Mouse (Mus musculus) forebrain, embryonic 14.5 days (tissue): ENCODE measurements around the gene Lztr1. TPM values are rescaled to one million over a fixed set of nuclear protein-coding genes. Genes with fewer than 3 reads are reported as not detected.
A peak's percentile ranks its signal among the peaks of the same experiment; 100 is the strongest.

Source experiments
- ATAC-seq: fragments of 200-750 bp; cut with Nextera tagmentation; 2 replicates; pipeline ENCODE4 v1.8.0; 2017; ENCODE audit warnings: mild to moderate bottlenecking, moderate library complexity
- DNase-seq: peaks from one replicate; pipeline ENCODE4 v3.0.0-alpha.2; 2015; ENCODE audit warnings: low spot score
- H3K27ac ChIP-seq: fragments of 300-500 bp; sonication (generic); 2 replicates; pipeline ENCODE4 v1.5.1; 2014; ENCODE audit warnings: low read depth, mild to moderate bottlenecking, control low read depth, low read length, moderate library complexity
- H3K27me3 ChIP-seq: fragments of 300-500 bp; sonication (generic); replicated peaks from 2 replicates; pipeline ENCODE4 v1.6.1; 2014; ENCODE audit warnings: low read length, control low read depth, mixed read lengths; ENCODE audit not compliant: control insufficient read depth, insufficient read depth
- H3K36me3 ChIP-seq: fragments of 300-500 bp; sonication (generic); 2 replicates; pipeline ENCODE4 v1.6.1; 2014; ENCODE audit warnings: low read length, control low read depth; ENCODE audit not compliant: control insufficient read depth, insufficient read depth
- H3K4me1 ChIP-seq: fragments of 300-500 bp; sonication (generic); 2 replicates; pipeline ENCODE4 v1.6.1; 2014; ENCODE audit warnings: antibody characterized with exemption, low read length, control low read depth; ENCODE audit not compliant: control insufficient read depth, insufficient read depth
- H3K4me2 ChIP-seq: fragments of 300-500 bp; sonication (generic); 2 replicates; pipeline ENCODE4 v1.6.1; 2014; ENCODE audit warnings: mild to moderate bottlenecking, control low read depth, low read length
- H3K4me3 ChIP-seq: fragments of 300-500 bp; sonication (generic); 2 replicates; pipeline ENCODE4 v1.5.1; 2014; ENCODE audit warnings: low read depth, low read length, control low read depth
- H3K9ac ChIP-seq: fragments of 300-500 bp; sonication (generic); 2 replicates; pipeline ENCODE4 v1.6.1; 2014; ENCODE audit warnings: mild to moderate bottlenecking, low read length, control low read depth, moderate library complexity
- H3K9me3 ChIP-seq: fragments of 300-500 bp; sonication (generic); replicated peaks from 2 replicates; pipeline ENCODE4 v1.6.1; 2016; ENCODE audit warnings: low read length, control low read depth, mixed read lengths; ENCODE audit not compliant: control insufficient read depth
- WGBS: fragments of 180-500 bp; shearing (Covaris S2); extraction: QIAGEN DNeasy Blood & Tissue Kit; methylation state at CpG from one replicate; pipeline ENCODE4 v1.1.7; 2014; 5-methylcytosine and 5-hydroxymethylcytosine counted together
- polyA plus RNA-seq: library from polyadenylated mRNA; unstranded; fragments of >200 nt; fragmentation: Nextera tagmentation; extraction: Ambion mirVana; gene quantifications from 2 replicates; pipeline ENCODE4 v1.2.1, GENCODE M21; 2014

Lztr1 gene
- polyA plus RNA-seq, 1 experiment from 2014 or later: 87.6 TPM

DNA sequence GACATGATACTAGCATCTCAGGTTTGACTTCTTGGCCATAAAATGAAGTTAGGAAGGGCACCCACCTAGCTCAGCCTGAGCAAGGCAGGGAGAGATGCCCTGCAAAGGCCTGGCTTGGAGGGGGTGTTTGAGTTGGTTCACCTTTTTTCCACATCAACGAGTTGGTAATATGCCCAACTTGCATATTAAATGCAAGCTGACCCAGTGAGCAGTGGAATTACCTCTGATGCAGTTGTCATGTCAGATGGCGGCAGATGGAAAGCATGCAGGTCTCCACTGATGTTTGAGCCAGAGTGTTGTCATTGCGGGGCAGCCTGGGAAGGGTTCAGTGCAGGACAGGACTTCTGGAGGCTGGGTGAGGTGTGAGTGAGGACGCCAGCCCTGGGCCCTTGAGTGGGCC, 2.9 kb downstream of the Lztr1 start:
- H3K4me3 ChIP-seq: no peak overlapping the region
- no peak for DNase-seq
- H3K27me3 ChIP-seq: no peaks in the 10 kb centered on the region
- H3K27ac ChIP-seq: no peak overlapping the region
- no peak overlapping the region for H3K4me2 ChIP-seq
- peaks cover 46% of the 10 kb centered on the region for H3K36me3 ChIP-seq
- H3K4me1 ChIP-seq: peaks cover 11% of the 10 kb centered on the region
- WGBS: 90% methylated on average over 4 of the region's 4 CpGs
- H3K9ac ChIP-seq: no peak overlapping the region
- no peaks in the 10 kb centered on the region for H3K9me3 ChIP-seq
- no peak for ATAC-seq

DNA sequence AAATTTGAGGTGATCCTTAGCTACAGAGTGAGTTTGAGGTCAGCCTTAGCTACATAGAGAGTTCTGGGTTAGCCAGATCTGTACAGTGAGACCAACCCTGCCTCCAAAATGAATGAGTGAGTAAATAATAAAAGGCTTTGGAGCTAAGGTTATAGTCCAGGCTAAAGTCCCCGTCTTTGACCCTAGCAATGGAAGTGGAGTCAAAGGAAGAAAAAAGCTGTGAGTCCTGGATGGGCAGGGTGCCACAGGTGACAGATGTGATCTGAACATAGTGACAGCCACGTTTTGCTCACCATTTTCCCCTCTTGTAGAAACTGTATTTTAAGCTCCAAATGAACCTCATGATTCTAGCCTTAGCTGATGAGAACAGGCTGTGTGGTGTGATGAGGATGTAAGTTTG, 10.4 kb downstream of the Lztr1 start:
- Histone ChIP-seq H3K27ac (no peak overlapping the region), H3K9me3 (no peaks in the 10 kb centered on the region), H3K27me3 (no peaks in the 10 kb centered on the region), H3K4me3 (no peak overlapping the region), H3K36me3 (peaks cover 94% of the 10 kb centered on the region), H3K4me1 (no peaks in the 10 kb centered on the region), H3K4me2 (no peak overlapping the region), H3K9ac (no peak overlapping the region)
- no peak for ATAC-seq
- WGBS: 82% methylated on average over 2 of the region's 2 CpGs
- DNase-seq: no peak

DNA sequence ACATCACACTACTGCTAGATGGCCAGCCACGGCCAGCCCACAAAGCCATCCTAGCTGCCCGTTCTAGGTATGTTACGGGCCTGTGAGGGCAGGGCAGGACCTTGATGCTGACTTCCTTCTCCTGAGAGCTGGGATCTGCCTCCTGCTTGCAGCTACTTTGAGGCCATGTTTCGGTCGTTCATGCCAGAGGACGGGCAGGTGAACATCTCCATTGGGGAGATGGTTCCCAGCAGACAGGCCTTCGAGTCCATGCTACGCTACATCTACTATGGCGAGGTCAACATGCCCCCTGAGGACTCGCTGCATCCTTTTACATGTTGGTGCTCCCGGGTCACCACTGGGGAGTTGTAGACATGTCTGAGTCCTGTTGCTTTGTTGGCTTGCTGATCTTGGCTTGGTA, 15.7 kb downstream of the Lztr1 start:
- H3K4me3 ChIP-seq: no peak overlapping the region
- WGBS: 93% methylated on average over 11 of the region's 11 CpGs
- no peaks in the 10 kb centered on the region for H3K27me3 ChIP-seq
- H3K4me2 ChIP-seq: no peak overlapping the region
- ATAC-seq (no peak), DNase-seq (no peak)
- no peak overlapping the region for H3K9ac ChIP-seq
- H3K4me1 ChIP-seq: no peaks in the 10 kb centered on the region
- H3K9me3 ChIP-seq: no peaks in the 10 kb centered on the region
- peaks cover 96% of the 10 kb centered on the region for H3K36me3 ChIP-seq
- H3K27ac ChIP-seq: no peak overlapping the region

DNA sequence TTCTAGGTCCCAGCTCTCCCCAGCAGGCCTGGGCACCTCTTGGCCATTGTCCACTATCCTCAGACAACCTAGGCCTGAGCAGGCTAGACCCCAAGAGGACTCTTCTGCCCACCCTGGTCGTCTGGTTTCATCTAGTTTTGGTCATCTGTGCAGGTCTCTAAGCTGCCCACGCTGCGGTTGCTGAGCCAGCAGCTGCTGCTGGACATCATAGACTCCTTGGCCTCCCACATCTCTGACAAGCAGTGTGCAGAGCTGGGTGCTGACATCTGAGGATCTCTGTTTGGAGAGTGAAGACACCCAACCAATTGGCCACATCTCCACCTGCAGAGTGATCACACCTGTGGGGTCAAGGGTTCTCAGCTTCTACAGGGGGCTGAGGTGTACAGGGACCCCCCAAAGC, 17.0 kb downstream of the Lztr1 start:
- H3K27me3 ChIP-seq: no peaks in the 10 kb centered on the region
- no peak overlapping the region for H3K4me3 ChIP-seq
- 91% methylated on average over 3 of the region's 3 CpGs for WGBS
- DNase-seq (no peak), ATAC-seq (no peak)
- no peaks in the 10 kb centered on the region for H3K9me3 ChIP-seq
- H3K4me1 ChIP-seq: peaks cover 4% of the 10 kb centered on the region; the same call in 1 of the 2 replicates
- H3K4me2 ChIP-seq: no peak overlapping the region
- no peak overlapping the region for H3K9ac ChIP-seq
- H3K36me3 ChIP-seq: peaks cover 83% of the 10 kb centered on the region
- no peak overlapping the region for H3K27ac ChIP-seq

DNA sequence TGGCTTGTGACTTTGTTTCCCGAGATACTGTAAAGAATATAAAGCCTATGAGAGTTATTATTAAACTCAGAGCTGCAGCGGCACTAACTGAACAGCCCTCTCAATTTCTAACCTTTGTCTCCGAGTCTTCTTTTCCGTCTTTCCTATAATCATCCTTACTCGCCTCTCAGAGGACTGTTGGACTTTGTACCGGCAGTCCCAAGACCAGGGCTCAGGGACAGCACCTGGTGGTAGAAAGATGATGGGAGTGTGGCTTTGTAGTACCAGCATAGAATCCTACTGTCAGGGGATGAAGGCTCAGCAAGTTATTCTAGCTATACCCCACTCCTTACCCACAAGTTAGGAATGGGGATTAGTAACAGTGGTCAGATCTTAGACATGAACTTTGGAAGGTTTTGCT, 17.7 kb downstream of the Lztr1 start:
- Histone ChIP-seq H3K9ac (no peak overlapping the region), H3K27me3 (no peaks in the 10 kb centered on the region), H3K36me3 (peaks cover 76% of the 10 kb centered on the region), H3K4me1 (peaks cover 4% of the 10 kb centered on the region), H3K9me3 (no peaks in the 10 kb centered on the region), H3K27ac (no peak overlapping the region), H3K4me3 (no peak overlapping the region), H3K4me2 (no peak overlapping the region)
- no peak for DNase-seq
- WGBS: 94% methylated on average over 6 of the region's 6 CpGs
- no peak for ATAC-seq

DNA sequence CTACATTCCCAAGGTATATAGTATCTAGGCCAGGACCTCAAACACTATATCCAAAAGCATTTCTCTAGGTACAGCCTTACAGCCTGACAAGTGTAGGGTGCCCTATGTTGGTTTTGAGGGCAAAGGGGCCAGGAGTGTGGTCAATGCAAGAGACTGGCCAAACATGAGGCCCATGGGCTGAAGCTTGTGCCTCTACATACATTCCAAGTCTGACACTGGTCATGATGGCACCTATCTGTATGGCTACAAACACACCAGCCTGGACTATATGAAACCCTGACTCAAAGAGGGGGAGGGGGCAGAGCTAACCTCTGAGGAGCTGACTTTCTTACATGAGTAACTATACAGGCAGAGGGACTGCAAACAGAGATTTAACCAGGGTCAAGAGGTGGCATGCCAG, 19.1 kb downstream of the Lztr1 start:
- Histone ChIP-seq H3K4me2 (no peak overlapping the region), H3K4me1 (peaks cover 11% of the 10 kb centered on the region), H3K9me3 (no peaks in the 10 kb centered on the region), H3K27me3 (no peaks in the 10 kb centered on the region), H3K36me3 (peaks cover 62% of the 10 kb centered on the region), H3K9ac (no peak overlapping the region), H3K4me3 (no peak overlapping the region), H3K27ac (no peak overlapping the region)
- no peak for DNase-seq
- no peak for ATAC-seq

DNA sequence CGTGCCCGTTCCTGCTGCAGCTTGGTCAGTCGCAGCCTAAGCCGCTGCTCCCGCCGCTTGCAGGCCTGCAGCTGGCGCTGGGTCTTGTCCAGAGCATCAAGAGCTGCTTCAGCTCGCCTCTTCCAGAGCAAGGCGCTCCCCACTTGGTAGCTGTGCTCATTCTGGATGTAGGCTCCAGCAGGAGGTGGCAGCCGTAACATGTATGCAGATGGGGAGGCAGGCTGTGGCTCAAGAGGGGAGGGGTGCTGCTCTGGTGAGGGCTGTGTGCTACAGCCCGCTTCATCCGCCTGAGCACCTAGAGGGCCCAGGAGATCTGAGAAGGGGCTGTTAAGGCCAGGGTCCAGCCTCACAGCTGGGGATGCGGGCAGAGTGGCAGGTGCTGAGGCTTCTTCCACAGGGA, 19.8 kb downstream of the Lztr1 start:
- Histone ChIP-seq H3K9ac (no peak overlapping the region), H3K4me3 (no peak overlapping the region), H3K4me1 (peaks cover 11% of the 10 kb centered on the region), H3K9me3 (no peaks in the 10 kb centered on the region), H3K36me3 (peaks cover 55% of the 10 kb centered on the region), H3K27me3 (no peaks in the 10 kb centered on the region), H3K4me2 (no peak overlapping the region), H3K27ac (no peak overlapping the region)
- no peak for DNase-seq
- no peak for ATAC-seq
- WGBS: 89% methylated on average over 13 of the region's 13 CpGs

DNA sequence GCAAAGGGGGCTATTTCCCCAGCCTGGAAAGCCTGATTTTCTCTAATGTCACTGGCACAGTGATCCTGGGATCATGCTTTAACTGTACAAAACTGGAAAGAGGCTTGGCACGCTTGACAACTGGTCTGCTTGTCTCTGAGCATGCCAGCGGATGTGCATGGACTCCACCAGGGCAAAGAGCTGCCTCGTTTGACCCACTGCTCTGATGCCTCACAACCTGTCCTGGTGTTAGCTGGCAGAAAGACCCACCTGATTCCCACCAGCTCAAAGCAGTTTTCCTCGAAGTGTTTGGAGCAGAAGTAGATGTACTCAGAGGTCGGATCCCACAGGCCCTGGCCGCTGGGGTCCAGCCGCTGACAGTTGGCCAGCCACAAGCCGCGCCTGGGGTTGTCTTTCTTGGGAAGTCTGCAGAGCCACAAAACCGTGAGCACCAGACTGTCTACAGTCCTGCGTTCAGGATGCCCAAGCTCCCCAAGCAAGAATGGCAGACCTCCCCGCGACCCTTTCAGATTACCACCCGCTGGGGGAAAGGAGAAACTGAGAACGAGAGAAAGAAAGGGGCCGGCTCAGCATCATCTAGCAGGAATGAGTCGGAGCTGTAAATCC, 21.6 kb downstream of the Lztr1 start:
- 17% methylated on average over 17 of the region's 17 CpGs for WGBS
- DNase-seq (no peak), ATAC-seq (no peak)

DNA sequence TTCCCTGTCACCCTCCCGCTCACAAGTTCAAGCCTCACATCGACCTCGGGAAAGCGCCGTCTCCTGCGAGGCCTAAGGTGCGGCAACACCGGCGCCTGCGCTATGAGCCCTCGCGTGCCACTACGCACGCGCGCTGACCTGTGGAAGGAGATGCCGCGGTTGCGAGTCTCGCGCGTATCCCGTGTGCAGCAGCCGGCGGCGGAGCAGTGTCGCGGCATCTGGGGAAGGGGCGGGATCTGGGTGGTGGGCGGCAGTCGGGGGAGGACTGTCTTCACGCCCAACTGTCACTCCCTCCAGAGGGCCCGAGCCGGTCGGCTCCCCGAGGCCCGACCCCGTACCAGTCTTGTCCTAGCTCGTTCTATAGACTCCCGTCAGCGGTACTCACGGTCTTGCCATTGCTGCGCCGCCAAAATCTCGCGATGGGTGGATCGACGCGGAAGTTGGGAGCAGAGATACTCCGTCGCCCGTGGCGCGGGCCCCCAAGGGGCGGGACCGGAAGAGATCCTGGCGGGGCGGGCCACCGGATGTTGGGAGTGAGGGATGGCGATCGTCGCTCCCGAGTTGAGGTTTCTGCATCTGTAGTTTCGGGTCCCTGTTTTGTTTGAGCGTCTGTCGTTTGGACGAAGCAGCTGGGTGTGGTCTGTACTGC, 22.3 kb downstream of the Lztr1 start, which contains the start of gene Thap7:
Gene Thap7, minus strand, starts transcription at position 497 of the 649 bp plus-strand sequence.
- Histone ChIP-seq H3K27me3 (no peaks in the 10 kb centered on the region), H3K9me3 (no peaks in the 10 kb centered on the region), H3K27ac (peak within 1 kb of the TSS; percentile 97), H3K4me2 (peak within 1 kb of the TSS; percentile 93), H3K9ac (peak within 1 kb of the TSS; percentile 85), H3K4me3 (peak within 1 kb of the TSS; percentile 72), H3K4me1 (peaks cover 11% of the 10 kb centered on the region), H3K36me3 (peaks cover 32% of the 10 kb centered on the region)
- 0% methylated on average over 67 of the region's 67 CpGs for WGBS
- peak; percentile 97 for ATAC-seq
- peak; percentile 99 for DNase-seq

More for the DNA sequence above, 21.6 kb downstream of the Lztr1 start:
- peak overlapping the region; percentile 85 for H3K9ac ChIP-seq
- H3K4me1 ChIP-seq: peaks cover 11% of the 10 kb centered on the region
- H3K9me3 ChIP-seq: no peaks in the 10 kb centered on the region
- H3K27ac ChIP-seq: peak overlapping the region; percentile 97
- peaks cover 39% of the 10 kb centered on the region for H3K36me3 ChIP-seq
- peak overlapping the region; percentile 93 for H3K4me2 ChIP-seq
- H3K4me3 ChIP-seq: peak overlapping the region; percentile 72
- H3K27me3 ChIP-seq: no peaks in the 10 kb centered on the region
